In the genomic region with DNA sequence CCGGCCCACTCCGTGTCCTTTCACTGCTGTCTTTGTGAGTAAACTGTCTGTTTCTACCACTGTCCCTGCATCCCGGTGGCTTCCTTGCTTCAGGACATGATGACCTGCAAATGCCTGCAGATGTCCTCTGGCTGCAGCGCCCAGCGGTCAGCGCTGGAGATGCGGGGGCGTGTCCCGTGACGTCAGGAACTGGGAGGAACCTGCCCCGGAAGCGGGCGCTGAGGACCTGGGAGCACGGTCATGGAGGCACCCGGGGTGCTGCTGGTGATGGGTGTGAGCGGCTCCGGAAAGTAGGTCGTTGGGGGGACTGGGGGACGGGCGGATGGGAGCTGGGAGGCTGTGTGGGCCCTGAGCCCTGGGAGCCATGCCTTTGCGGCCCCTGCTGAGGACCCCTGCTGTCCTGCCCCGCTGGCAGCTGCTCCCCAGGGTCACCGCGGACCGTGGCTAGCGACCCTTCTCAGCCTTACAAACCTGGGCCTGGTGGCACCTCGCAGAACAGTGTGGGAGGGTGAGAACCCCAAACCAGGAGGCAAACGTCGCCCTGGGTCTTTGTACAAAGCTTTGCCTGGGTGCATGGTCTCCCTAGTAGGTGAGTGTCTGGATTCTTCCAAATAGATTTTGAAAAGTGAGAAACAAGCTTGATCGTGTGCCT, we compare ENCODE assay signal across 8 mouse cellular contexts. TPM values are rescaled to one million over a fixed set of nuclear protein-coding genes. Genes with fewer than 3 reads are reported as not detected.
A peak's percentile ranks its signal among the peaks of the same experiment; 100 is the strongest.
DNase-seq lines count a peak whose midpoint lies in the region; ATAC-seq lines count a peak whose summit lies in the region.

A gene (plus strand): TSS at position 203 of the 652 bp plus-strand sequence.

- no peaks in the 10 kb centered on the region for H3K27me3 ChIP-seq in hindbrain, embryonic 13.5 days

- H3K4me1 ChIP-seq in hindbrain, embryonic 13.5 days (replicated peaks): peaks cover 16% of the 10 kb centered on the region

- peak; percentile 54 for DNase-seq in R1 (ENCODE audit: low read depth, low spot score)
- DNase-seq in cerebellum, postnatal 25 days: peak; percentile 85 to 91
- DNase-seq in frontal cortex, postnatal 25 days (ENCODE audit: low spot score in 2 of 2): peak; percentile 64 to 69
- peak; percentile 72 to 79 for DNase-seq in layer of hippocampus, postnatal 14 days (ENCODE audit: low spot score in 2 of 2)
- DNase-seq in lung, postnatal 14 days: peak; percentile 93
- DNase-seq in ovary, postnatal 36 days (ENCODE audit: low spot score): peak; percentile 89
- peak; percentile 88 for DNase-seq in thymus, postnatal 14 days

- H3K9me3 ChIP-seq in hindbrain, embryonic 13.5 days: 0 out of 2 replicates have a peak, but pooled peaks cover 3% of the 10 kb centered on the region

- H3K4me2 ChIP-seq in hindbrain, embryonic 13.5 days: peak within 1 kb of the TSS; percentile 83

- peaks cover 29% of the 10 kb centered on the region for H3K36me3 ChIP-seq in hindbrain, embryonic 13.5 days

- H3K4me3 ChIP-seq in hindbrain, embryonic 13.5 days: peak within 1 kb of the TSS; percentile 76

- peak within 1 kb of the TSS; percentile 87 for H3K9ac ChIP-seq in hindbrain, embryonic 13.5 days

- WGBS in hindbrain, embryonic 13.5 days: under 1% methylated on average over 27 of the region's 30 CpGs

- peak within 1 kb of the TSS; percentile 77 for H3K27ac ChIP-seq in hindbrain, embryonic 13.5 days

- peak; percentile 85 for ATAC-seq in hindbrain, embryonic 13.5 days (ENCODE audit: low FRiP score)

RNA-seq across cellular contexts. Expression of the gene that starts here (rescaled TPM):
- polyA plus RNA-seq in hindbrain, embryonic 13.5 days (2015; fragmentation: Nextera tagmentation; extraction: Ambion mirVana): 71.4 and 73.5 TPM in 2 replicates
- 10 to 100 TPM; 27.5 to 27.7 TPM for total RNA-seq in layer of hippocampus, postnatal 14 days (2021)

Comparison
In these comparisons a context has a peak if more than half of its experiments do, and no peak if none do; other contexts are left out.
1. Peak in every context shown above with its lines: DNase-seq, ATAC-seq, H3K4me3 ChIP-seq and H3K27ac ChIP-seq.